Mouse (Mus musculus): ENCODE measurements around the gene Sgk2.

Sgk2 gene

GRCm38 (mm10) chr2:162987218-162987617 is at the start of gene Sgk2:
Gene Sgk2, plus strand, starts transcription at chr2:162987330.
- DNase-seq (ENCODE audit: low spot score), result no peak

GRCm38 (mm10) chr2:162939562-162939961 is 47.6 kb upstream of the Sgk2 start:
- no peak for DNase-seq (ENCODE audit: low spot score)

GRCm38 (mm10) chr2:162943148-162943846 is 43.8 kb upstream of the Sgk2 start, which contains the start of gene L3mbtl1:
Gene L3mbtl1, plus strand, starts transcription at chr2:162943472.
- no peak for DNase-seq (ENCODE audit: low spot score)

- no peak for DNase-seq (ENCODE audit: low spot score)
Observed at GRCm38 (mm10) chr2:162943931-162944330, 43.2 kb upstream of the Sgk2 start.

GRCm38 (mm10) chr2:162946964-162947363 is 40.2 kb upstream of the Sgk2 start:
- no peak for DNase-seq (ENCODE audit: low spot score)

GRCm38 (mm10) chr2:162947736-162948135 is 39.4 kb upstream of the Sgk2 start:
- no peak for DNase-seq (ENCODE audit: low spot score)

DNA sequence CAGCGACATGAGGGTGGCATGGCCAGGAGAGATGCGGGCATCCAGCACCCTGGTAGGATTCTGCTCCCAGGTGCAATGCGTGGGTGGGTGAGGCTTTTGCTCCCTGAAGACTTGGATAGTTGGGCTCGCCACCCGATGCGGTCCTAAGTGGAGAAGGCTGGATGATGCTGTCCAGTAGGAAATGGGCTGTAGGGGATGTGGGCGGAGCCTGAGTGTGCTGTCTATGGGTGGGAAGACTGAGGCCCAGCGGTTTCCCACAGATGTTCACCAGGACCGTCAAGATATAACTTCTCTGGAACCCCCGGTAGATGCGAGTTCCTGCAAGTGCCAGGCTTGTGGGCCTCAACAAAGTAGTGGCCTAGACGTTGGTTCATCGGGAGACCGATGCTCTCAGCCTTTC is 38.9 kb upstream of the Sgk2 start:
- no peak for DNase-seq (ENCODE audit: low spot score)

- DNase-seq (ENCODE audit: low spot score), result no peak
Observed at GRCm38 (mm10) chr2:162950776-162951175, 36.4 kb upstream of the Sgk2 start.

GRCm38 (mm10) chr2:162956843-162957242 is 30.3 kb upstream of the Sgk2 start:
- no peak for DNase-seq (ENCODE audit: low spot score)

DNA sequence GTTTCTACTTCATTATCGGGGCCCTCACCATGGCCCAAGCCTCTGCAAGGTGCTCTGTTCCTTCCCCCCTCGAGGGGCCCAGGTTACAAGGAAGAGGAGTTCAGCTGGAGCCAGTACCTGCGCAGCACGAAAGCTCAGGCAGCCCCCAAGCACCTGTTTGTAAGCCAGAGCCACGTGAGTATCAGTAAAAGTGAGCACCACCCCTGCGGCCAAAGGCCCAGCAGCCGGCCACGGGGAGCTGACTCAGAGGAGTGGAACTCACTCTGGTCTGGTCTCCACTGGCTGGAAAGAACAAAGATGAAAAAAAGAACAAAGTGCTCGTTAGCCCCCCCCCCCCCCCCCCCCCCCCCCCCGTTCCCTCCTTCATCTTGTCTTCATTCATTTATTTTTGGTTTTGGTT is 25.8 kb upstream of the Sgk2 start:
- DNase-seq (ENCODE audit: low spot score), result no peak

DNA sequence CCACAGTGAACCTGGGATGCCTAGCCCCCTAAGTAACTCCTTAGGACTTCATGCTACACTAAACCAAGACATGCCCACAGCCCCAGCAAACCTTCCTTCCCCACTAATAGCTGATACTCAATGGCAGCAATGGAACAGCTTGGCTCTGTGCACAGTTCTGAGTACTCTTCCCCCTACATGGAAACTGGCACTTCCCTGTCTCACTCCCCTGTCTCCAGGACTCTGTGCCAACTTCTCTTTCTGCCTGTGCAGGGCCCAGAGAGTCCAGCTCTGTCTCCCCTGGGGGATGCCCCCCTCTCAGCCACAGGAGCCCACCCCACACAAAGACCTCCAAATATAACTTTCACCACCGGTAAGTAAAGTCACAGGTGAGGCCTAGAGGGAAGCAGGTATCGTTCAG is 20.4 kb upstream of the Sgk2 start:
- no peak for DNase-seq (ENCODE audit: low spot score)

DNA sequence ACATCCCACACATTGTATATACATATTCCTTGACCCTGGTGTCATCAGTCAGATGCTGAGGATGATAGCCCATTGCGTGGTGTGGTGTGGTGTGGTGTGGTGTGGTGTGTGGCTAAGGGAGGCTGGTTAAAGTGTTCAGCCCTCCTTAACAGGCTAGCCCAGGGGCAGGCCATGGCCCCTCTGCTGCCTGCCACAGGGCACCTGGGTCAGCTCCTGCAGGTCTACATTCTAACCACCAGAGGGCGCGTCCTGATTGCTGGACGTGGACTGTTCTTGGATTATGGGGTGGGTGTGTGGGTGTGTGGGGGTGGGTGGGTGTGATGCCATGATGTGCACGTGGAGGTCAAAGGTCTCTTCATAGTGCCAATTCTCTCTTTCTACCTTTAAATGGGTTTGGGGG is 18.8 kb upstream of the Sgk2 start:
- DNase-seq (ENCODE audit: low spot score), result no peak

DNA sequence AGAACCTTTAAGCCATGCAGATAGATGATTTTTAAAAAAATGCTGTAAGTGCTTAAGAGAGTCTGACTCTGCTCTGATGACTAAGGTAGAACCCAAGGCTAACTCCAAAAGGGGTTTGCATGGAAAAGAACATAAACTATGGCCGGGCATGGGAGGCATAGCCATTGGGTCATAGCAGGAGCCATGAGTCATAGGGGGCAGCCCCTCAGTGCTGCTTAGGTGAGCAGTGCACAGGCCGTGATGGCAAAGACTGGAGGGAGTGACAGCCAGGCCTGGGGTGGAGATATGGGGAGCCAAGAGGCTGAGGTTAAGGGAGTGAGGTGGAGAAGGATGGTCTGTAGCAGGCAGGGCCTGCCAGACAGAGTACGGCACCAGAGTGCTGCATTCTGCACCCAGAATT is 18.0 kb upstream of the Sgk2 start:
- no peak for DNase-seq (ENCODE audit: low spot score)

DNA sequence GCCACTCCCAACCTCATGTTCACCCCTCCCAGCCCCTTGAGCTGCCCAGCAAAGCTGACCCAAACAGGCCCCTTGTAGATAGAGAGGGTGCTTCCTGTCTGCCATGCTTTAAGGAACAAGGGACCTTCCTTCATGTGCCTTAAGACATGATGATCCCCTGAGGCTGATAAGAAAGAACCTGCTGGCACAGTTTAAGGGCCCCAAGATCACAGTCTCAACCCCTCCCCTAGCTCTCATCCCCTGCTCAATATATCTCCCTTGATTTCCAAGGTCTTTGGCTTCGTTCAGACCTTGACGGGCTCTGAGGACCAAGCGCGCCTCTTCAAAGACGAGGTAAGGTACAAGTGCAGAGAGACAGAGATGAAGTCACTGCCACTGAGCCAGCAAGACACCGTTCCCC is 16.2 kb upstream of the Sgk2 start:
- DNase-seq (ENCODE audit: low spot score), result no peak

- DNase-seq (ENCODE audit: low spot score), result no peak
Observed at GRCm38 (mm10) chr2:162972752-162973151, 14.4 kb upstream of the Sgk2 start.

DNA sequence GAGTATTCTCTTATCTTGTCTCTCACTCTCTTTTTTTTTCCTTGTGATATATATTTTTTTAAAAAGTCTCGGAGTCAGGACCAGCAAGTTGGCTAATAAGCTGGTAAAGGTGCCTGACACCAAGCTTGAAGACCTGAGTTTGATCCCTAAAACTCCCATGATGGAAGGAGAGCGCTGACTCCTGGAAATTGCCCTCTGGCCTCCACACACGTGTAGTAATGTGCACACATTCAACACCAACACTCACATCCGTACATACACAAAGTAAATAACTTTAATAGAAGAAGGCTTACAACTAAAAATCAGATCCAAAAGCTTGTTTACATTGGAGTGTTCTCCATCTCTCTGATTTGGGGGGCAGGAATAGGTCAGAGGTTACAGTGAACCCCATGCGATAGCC is 13.9 kb upstream of the Sgk2 start:
- DNase-seq (ENCODE audit: low spot score), result no peak

DNA sequence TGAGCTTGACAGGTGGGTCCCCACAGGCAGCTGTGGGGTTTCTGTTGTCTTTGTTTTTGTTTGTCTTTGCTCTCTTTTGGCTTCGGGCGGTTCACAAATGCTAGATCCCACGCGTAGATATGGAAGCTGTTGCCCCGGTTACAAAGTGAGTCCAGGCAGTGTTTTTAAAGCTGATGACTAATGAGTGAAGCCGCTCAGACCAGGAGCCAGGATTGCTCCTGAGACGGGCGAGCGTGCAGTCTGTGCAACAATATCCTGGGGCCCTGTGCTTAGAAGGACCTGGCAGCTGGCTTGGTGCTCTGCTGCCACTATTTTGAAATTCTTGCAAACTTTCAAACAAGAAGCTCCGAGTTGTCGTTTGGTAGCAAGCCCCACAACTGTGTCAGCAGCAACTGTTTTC is 13.5 kb upstream of the Sgk2 start:
- no peak for DNase-seq (ENCODE audit: low spot score)

DNA sequence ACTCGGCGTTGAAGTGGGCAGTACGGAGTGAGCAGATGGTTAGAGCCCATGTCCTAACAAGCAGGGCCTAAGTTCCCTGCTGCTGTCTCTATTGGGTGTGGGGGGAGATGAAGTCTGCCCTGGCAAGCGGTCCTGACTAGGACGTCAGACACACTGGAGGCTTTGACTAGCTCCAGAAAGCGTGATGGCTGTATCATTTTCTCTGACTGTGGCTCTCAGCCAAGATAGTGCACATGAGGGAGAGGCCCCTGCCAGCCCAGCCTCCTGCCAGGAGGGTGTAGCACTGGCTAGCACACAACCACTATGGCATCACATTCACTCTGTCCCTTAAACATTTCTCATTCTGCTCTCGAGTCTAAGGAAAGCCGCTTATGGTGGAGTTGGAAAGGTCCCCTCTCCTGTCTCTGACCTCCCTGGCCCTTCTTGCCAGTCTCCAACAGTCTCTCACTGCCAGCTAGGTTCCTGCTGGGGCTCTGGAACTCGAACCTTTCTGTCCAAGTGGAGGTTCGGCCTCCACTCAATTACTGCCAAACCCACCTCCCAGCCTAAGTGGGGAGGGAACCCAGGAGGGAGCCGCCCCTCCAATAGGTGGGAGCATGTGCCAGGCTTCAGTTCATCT is 11.9 kb upstream of the Sgk2 start:
- no peak for DNase-seq (ENCODE audit: low spot score)

- DNase-seq (ENCODE audit: low spot score), result no peak
Observed at GRCm38 (mm10) chr2:162976001-162976400, 11.1 kb upstream of the Sgk2 start.

- no peak for DNase-seq (ENCODE audit: low spot score)
Observed at GRCm38 (mm10) chr2:162984381-162984780, 2.7 kb upstream of the Sgk2 start.

GRCm38 (mm10) chr2:162985923-162986322 is 1.2 kb upstream of the Sgk2 start:
- DNase-seq (ENCODE audit: low spot score), result no peak

DNA sequence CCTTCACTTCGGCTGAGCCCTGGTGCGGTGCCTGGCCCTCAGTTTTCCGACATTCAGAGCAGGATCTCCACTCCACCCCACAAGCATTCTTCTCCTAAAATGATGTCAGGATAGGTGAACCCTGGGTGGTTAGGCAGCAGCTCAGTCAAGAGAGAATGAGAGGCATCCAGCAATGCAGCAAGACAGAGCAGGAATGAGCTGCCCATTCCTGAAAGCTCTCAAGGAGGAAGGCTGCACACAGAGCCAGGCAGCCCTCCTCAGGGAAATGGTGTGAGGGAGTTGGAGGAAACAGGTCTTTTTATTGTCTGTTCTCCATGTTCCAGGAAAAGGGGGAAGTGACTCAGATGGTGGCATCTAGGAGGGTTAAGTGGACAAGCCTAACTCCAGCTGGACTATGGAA is 366 bp upstream of the Sgk2 start:
- DNase-seq (ENCODE audit: low spot score), result no peak

DNA sequence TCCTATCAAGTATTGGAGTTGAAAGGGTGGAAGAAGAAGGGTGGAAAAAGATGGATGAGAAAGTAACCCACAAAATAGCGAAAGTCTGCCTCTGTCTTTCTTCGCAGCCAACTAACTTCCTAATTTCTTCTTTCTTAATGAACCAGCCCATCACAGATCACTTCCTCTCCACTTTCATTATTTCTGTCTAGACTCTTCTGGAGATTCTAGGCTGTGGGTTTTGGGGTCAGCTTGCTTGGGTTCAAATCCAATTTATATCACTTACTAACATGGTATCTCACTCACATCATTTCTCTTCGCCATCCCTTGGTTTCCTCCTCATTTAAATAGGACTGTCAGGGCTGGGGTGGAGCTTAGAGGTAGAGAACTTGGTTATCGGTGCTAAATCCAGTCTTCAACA is 1.1 kb downstream of the Sgk2 start:
- no peak for DNase-seq (ENCODE audit: low spot score)
